Mouse (Mus musculus) liver, adult 10 weeks (tissue): ENCODE results near the gene H2-M9. TPM values are rescaled to one million over a fixed set of nuclear protein-coding genes. Genes with fewer than 3 reads are reported as not detected.

Experiments
- polyA plus RNA-seq: library from polyadenylated mRNA; stranded (reverse); fragments of 350-450 nt; fragmentation: Illumina TruSeq; extraction: RNeasy Lipid Tissue Mini Kit (QIAGEN cat#74804); gene quantifications from one replicate; pipeline ENCODE4 v1.2.3, GENCODE M21; 2014; ENCODE audit warnings: low read depth, low replicate concordance

H2-M9 gene
- polyA plus RNA-seq: not detected

GRCm38 (mm10) chr17:36642566-36642965, at the start of gene H2-M9:
Gene H2-M9, minus strand, starts transcription at chr17:36642666.

GRCm38 (mm10) chr17:36672119-36672518, 29.7 kb upstream of the H2-M9 start, which contains the start of gene H2-M1:
Gene H2-M1, minus strand, starts transcription at chr17:36672219.

Other genes starting within 250 kb of the H2-M9 start
- gene H2-M10.4, start 180.3 kb downstream of the H2-M9 start, polyA plus RNA-seq: not detected
- gene H2-M11, start 95.6 kb downstream of the H2-M9 start, polyA plus RNA-seq: not detected
- not detected for gene H2-M1, start 29.6 kb upstream of the H2-M9 start, polyA plus RNA-seq
- not detected for gene H2-M10.5, start 130.2 kb upstream of the H2-M9 start, polyA plus RNA-seq
- not detected for gene H2-M10.6, start 169.5 kb upstream of the H2-M9 start, polyA plus RNA-seq
- 22.8 TPM for gene Trim26, start 194.5 kb upstream of the H2-M9 start, polyA plus RNA-seq
- not detected for gene Trim15, start 224.5 kb upstream of the H2-M9 start, polyA plus RNA-seq
- gene Trim10, start 226.9 kb upstream of the H2-M9 start, polyA plus RNA-seq: not detected
- gene Trim40, start 247.5 kb upstream of the H2-M9 start, polyA plus RNA-seq: not detected